Mouse (Mus musculus) kidney, postnatal 0 days (tissue): ENCODE data around the gene Tha1. TPM values are rescaled to one million over a fixed set of nuclear protein-coding genes. Genes with fewer than 3 reads are reported as not detected.

ENCODE experiments used
- ATAC-seq: fragments of 200-750 bp; cut with Nextera tagmentation; replicated peaks from 2 replicates; pipeline ENCODE4 v1.8.0; 2017; ENCODE audit warnings: low read depth, moderate number of reproducible peaks, moderate TSS enrichment, moderate library complexity; ENCODE audit not compliant: low FRiP score
- DNase-seq: peaks from one replicate; pipeline ENCODE4 v3.0.0-alpha.2; 2016; ENCODE audit warnings: low spot score
- H3K27ac ChIP-seq: fragments of 300-500 bp; sonication (generic); 2 replicates; pipeline ENCODE4 v1.5.1; 2014; ENCODE audit warnings: mild to moderate bottlenecking
- H3K27me3 ChIP-seq: fragments of 300-500 bp; sonication (generic); 2 replicates; pipeline ENCODE4 v1.6.1; 2014; ENCODE audit warnings: low read length, mixed read lengths; ENCODE audit not compliant: insufficient read depth
- H3K36me3 ChIP-seq: fragments of 300-500 bp; sonication (generic); 2 replicates; pipeline ENCODE4 v1.6.1; 2014; ENCODE audit warnings: low read length, mixed read lengths; ENCODE audit not compliant: insufficient read depth
- H3K4me1 ChIP-seq: fragments of 300-500 bp; sonication (generic); replicated peaks from 2 replicates; pipeline ENCODE4 v1.6.1; 2014; ENCODE audit warnings: antibody characterized with exemption, low read length, mixed read lengths; ENCODE audit not compliant: insufficient read depth
- H3K4me2 ChIP-seq: fragments of 300-500 bp; sonication (generic); 2 replicates; pipeline ENCODE4 v1.6.1; 2014; ENCODE audit warnings: mild to moderate bottlenecking, low read length, moderate library complexity, mixed read lengths
- H3K4me3 ChIP-seq: fragments of 300-500 bp; sonication (generic); replicated peaks from 2 replicates; pipeline ENCODE4 v1.5.1; 2014; ENCODE audit warnings: low read depth, low read length
- H3K9ac ChIP-seq: fragments of 300-500 bp; sonication (generic); 2 replicates; pipeline ENCODE4 v1.6.1; 2014; ENCODE audit warnings: low read depth, low read length
- H3K9me3 ChIP-seq: fragments of 300-500 bp; sonication (generic); replicated peaks from 2 replicates; pipeline ENCODE4 v1.6.1; 2016; ENCODE audit warnings: low read length, inconsistent platforms, mixed read lengths
- CTCF ChIP-seq: IDR thresholded peaks from 2 replicates; pipeline ENCODE4 v1.5.1; 2016; ENCODE audit warnings: antibody characterized with exemption, low read depth, mild to moderate bottlenecking, moderate library complexity
- WGBS: fragments of 180-500 bp; shearing (Covaris S2); extraction: QIAGEN DNeasy Blood & Tissue Kit; methylation state at CpG from one replicate; pipeline ENCODE4 v1.1.7; 2014; 5-methylcytosine and 5-hydroxymethylcytosine counted together
- polyA plus RNA-seq: library from polyadenylated mRNA; unstranded; fragments of >200 nt; fragmentation: Nextera tagmentation; extraction: Ambion mirVana; gene quantifications from 2 replicates; pipeline ENCODE4 v1.2.1, GENCODE M21; 2015

The Tha1 gene
- polyA plus RNA-seq, 1 experiment from 2014 or later: 6.4 TPM

DNA sequence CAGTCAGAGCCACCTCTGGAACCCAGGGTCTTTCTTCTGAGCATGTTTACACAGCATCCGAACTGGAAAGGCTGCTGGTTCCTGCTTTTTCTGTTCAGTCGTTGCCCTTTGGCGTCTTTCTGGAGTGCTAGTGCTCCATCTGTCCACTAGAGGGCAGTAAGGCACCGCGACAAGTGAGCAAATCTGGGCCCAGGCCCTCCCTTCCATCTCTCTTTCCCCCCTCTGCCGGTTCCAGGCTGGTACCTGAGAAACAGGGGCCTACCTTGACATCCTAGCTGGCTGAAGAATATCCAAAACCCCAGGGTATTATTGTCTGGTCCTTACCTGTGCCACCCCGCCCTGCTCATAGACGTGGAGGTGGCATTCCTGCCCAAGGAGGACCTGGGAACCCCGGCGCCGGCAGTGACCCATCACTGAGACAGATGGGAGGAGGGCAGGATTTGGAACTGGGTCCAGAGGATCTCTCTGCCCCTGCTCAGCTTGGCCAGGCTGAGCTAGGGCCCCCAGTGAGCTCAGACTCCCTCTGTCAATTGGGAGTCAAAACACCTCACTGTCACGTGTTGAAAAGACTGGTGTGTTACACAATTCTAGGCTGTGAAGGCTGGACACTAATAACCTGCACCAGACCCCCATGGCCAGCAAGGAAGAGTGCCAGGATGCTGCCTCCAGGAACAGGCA, 2.5 kb downstream of the Tha1 start:
- 39% methylated on average over 12 of the region's 12 CpGs for WGBS
- no peak for ATAC-seq

DNA sequence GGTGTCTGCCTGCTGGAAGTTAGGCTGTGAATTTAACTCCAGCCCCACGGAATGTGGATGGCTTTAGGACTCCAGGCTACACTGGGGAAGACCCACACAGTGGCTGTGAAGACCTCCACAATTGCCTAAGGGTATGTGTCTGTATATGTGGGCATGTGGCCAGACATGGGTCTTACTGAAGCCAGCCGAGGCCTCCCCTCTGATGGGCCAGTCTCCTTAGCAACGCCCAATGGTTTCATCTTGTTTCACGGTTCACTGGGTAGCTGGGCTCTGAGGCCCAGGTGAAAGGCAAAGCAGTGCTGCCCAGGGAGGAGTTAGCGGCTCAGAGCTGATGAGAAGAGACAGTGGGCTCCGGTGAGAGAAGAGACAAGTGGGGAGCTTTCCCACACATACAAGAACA, 7.3 kb downstream of the Tha1 start:
- H3K4me3 ChIP-seq: no peak overlapping the region
- no peak overlapping the region for H3K4me2 ChIP-seq
- H3K9ac ChIP-seq: 0 out of 2 replicates have a peak overlapping the region, but pooled peaks have one; percentile 13
- no peaks in the 10 kb centered on the region for H3K27me3 ChIP-seq
- H3K27ac ChIP-seq: peak overlapping the region; percentile 25; the same call in 1 of the 2 replicates
- 14% methylated on average over 6 of the region's 6 CpGs for WGBS
- no peak for TF ChIP-seq CTCF
- no peak for DNase-seq
- 0 out of 2 replicates have a peak, but pooled peaks have one; percentile 4 for ATAC-seq
- peaks cover 12% of the 10 kb centered on the region for H3K4me1 ChIP-seq
- H3K36me3 ChIP-seq: no peaks in the 10 kb centered on the region
- no peaks in the 10 kb centered on the region for H3K9me3 ChIP-seq

More for the DNA sequence above, 2.5 kb downstream of the Tha1 start:
- Histone ChIP-seq H3K9ac (no peak overlapping the region), H3K4me3 (no peak overlapping the region), H3K4me2 (no peak overlapping the region), H3K27me3 (no peaks in the 10 kb centered on the region), H3K9me3 (no peaks in the 10 kb centered on the region), H3K27ac (no peak overlapping the region), H3K36me3 (no peaks in the 10 kb centered on the region), H3K4me1 (peaks cover 15% of the 10 kb centered on the region)
- peak; percentile 91 for DNase-seq
- peak; percentile 99 for TF ChIP-seq CTCF

- Histone ChIP-seq H3K4me3 (no peak overlapping the region), H3K27me3 (no peaks in the 10 kb centered on the region), H3K9ac (no peak overlapping the region), H3K27ac (no peak overlapping the region), H3K4me2 (no peak overlapping the region), H3K4me1 (peaks cover 12% of the 10 kb centered on the region), H3K36me3 (no peaks in the 10 kb centered on the region), H3K9me3 (no peaks in the 10 kb centered on the region)
- TF ChIP-seq CTCF: no peak
- ATAC-seq (no peak), DNase-seq (no peak)
- 67% methylated on average over 2 of the region's 2 CpGs for WGBS
These were observed 8.5 kb downstream of the Tha1 start for GRCm38 (mm10) chr11:117864805-117865204.

DNA sequence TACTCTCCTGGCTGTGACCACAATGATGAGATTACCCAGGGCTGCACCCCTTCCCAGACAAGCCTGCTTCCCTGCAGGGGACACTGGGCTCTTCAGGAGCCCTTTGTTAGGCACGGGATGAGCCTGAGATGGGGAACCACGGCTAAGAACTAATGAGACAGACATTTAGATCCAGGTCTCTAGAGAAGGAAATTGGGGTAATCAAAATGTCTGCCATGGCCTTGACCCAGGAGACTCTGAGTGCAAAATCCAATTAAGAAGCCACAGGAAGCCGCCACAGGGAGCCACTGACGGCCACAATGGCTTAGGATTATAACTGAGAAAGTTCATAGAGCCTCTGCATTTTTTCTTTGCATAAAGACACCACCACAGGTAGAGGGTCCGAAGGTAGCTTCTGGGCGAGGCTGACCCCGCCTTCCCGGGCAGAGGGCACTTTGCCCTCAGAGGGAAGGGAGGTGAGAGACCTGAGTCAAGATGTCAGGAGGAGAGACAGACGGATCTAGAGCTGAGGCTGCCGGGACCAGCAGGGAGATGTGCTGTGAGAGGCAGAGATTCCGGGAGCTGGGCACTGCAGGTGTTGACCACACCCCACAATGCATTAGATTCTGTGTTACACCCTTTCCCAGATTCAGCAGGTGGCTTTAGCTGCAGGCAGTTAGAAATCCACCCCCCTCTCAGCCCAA, 10.0 kb downstream of the Tha1 start:
- H3K4me3 ChIP-seq: no peak overlapping the region
- WGBS: 38% methylated on average over 11 of the region's 11 CpGs
- peak; percentile 33; the same call in 1 of the 2 replicates for ATAC-seq
- H3K27me3 ChIP-seq: no peaks in the 10 kb centered on the region
- TF ChIP-seq CTCF: no peak
- no peaks in the 10 kb centered on the region for H3K36me3 ChIP-seq
- H3K4me1 ChIP-seq: peaks cover 12% of the 10 kb centered on the region
- no peak overlapping the region for H3K9ac ChIP-seq
- H3K27ac ChIP-seq: peak overlapping the region; percentile 63; the same call in 1 of the 2 replicates
- no peak for DNase-seq
- no peak overlapping the region for H3K4me2 ChIP-seq
- no peaks in the 10 kb centered on the region for H3K9me3 ChIP-seq

DNA sequence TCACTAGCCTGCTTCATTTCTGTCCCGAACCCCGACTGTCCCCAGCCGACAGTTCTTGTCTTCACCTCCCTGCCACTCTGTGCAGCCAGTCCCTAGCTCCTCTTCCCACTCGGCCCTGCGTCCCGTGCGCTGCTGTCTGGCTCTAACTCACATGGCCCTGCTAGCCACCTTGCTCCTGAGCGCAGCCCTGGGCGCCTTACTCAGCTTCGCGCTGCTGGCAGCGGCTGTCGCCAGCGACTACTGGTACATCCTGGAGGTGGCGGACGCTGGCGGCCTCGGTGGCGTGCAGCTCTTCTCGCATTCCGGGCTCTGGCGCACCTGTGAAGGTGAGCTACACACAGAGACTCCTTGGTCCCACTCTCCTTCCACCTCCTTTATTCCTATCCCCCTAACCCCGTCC, 12.7 kb downstream of the Tha1 start, which contains the start of gene Tmem235:
Tmem235 (plus strand) TSS at position 152 of the 400 bp plus-strand sequence.
- no peak within 1 kb of the TSS for H3K27ac ChIP-seq
- no peak for TF ChIP-seq CTCF
- no peak within 1 kb of the TSS for H3K9ac ChIP-seq
- WGBS: 6% methylated on average over 23 of the region's 23 CpGs
- peaks cover 10% of the 10 kb centered on the region; the same call in 1 of the 2 replicates for H3K36me3 ChIP-seq
- DNase-seq (no peak), ATAC-seq (no peak)
- no peak within 1 kb of the TSS for H3K4me3 ChIP-seq
- H3K27me3 ChIP-seq: no peaks in the 10 kb centered on the region
- peaks cover 3% of the 10 kb centered on the region; the same call in 1 of the 2 replicates for H3K4me1 ChIP-seq
- H3K4me2 ChIP-seq: 0 out of 2 replicates have a peak within 1 kb of the TSS, but pooled peaks have one; percentile 2
- no peaks in the 10 kb centered on the region for H3K9me3 ChIP-seq

DNA sequence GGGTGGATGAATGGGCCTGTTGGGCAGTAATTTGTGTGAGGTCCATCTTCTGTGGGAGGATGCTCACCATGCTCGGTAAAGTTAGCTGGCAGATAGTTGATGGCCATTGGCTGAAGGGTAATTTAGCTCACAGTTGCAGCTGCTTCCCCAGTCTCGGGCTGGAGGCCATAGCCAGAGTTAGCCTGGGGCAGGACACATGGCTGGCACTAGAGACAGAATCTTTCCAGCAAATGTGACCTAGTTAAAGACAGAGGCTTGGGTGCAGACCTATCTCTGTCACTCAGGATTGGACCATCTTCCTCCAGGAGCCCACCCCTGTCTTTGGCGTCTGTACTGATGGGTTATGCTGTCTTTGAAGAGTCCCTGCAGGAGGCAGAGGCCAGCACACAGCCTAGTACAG, 14.9 kb downstream of the Tha1 start:
- TF ChIP-seq CTCF: no peak
- ATAC-seq (no peak), DNase-seq (no peak)
- Histone ChIP-seq H3K9me3 (no peaks in the 10 kb centered on the region), H3K27ac (no peak overlapping the region), H3K36me3 (peaks cover 10% of the 10 kb centered on the region; the same call in 1 of the 2 replicates), H3K27me3 (no peaks in the 10 kb centered on the region), H3K4me3 (no peak overlapping the region), H3K4me1 (no peaks in the 10 kb centered on the region), H3K9ac (no peak overlapping the region), H3K4me2 (no peak overlapping the region)
- 40% methylated on average over 3 of the region's 3 CpGs for WGBS
